Mouse (Mus musculus): ENCODE results near the gene Sash1.

DNA sequence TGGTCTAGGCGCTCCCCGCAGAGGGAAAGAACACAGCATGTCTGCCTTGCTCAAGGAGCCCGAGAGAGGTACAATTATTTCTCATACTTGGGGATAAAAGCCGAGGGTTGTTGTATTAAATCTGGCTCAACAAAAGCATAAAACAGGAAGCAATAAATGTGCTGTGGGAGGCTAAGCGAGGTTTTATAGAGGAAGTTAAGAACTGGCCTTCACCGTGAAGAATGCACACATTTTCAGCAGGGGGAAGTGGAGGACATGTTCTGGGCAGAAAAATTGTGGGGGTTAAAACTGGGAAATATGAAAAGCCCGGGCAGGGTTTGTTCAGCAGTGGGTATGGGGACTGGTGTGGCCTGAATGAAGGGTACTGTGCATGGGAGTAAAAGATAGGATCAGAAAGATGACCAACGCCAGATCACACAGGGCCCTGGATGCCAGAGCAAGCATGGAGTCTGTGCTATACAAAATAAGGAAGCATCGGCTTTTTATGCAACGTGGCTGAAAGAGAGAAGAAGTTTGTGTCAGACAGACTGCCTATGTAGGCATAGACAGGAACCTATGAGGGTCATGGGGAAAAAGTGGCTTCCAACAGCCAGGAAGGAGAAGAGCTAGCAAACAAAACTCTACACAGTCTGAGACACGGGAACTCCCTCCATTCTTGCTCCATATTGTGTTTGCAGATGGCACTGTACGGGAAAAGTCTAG lies 108.2 kb downstream of the Sash1 start:
- TF ChIP-seq CTCF (IDR thresholded peaks at IDR 0.05; ENCODE audit: extremely low read depth, insufficient read depth, low read length), result no peak
- TF ChIP-seq POLR2A (IDR thresholded peaks at IDR 0.05; ENCODE audit: extremely low read depth, insufficient read depth, low read length), result no peak

Data from cortical plate, adult 2 months (tissue).